Mouse (Mus musculus): ENCODE data around the gene Gprc5d.

Gene Gprc5d

GRCm38 (mm10) chr6:135118183-135118582 is at the start of gene Gprc5d:
TSS of gene Gprc5d (minus strand) at chr6:135118283.
- no peak for DNase-seq (ENCODE audit: low spot score)

DNA sequence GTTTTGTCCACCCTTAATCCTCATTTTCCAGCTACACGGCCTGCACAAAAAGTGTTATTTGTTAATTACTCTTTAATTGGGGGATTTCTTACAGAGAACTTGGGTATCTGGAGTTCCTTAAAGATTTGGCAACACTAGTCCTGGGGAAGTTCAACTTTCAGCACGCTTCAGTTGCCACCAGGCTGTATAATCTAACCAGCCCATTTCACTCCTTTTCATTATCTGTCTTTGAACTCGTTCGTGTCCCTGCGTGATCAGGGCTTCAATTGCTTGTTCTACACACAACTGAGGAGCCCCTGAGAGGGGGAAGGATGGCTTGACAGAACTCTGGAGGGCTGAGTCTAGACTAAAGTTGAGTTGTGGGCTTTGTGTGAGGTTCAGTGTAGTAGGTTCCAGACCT is 48.6 kb upstream of the Gprc5d start:
- DNase-seq (ENCODE audit: low spot score), result no peak

DNA sequence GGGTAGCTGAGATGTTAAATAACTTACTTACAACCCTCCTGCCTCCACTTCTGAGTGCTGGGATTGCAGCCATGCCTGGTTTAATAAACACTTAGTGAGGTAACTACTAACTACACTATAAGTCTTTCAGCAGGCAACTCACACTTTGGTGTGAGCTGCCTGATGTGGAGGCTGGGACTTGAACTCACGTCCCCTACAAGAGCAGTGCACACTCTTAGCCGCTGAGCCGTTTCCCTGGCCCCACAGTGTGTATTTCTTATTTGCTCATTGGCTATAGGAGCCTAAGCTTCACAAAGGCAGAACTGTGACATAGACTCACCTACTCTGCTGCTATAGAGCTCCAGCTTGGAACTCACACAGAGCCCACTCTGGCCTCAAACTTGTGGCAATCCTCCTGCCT is 48.2 kb upstream of the Gprc5d start:
- DNase-seq (ENCODE audit: low spot score), result no peak

GRCm38 (mm10) chr6:135165706-135166105 is 47.6 kb upstream of the Gprc5d start:
- DNase-seq (ENCODE audit: low spot score), result no peak

GRCm38 (mm10) chr6:135165191-135165590 is 47.1 kb upstream of the Gprc5d start:
- no peak for DNase-seq (ENCODE audit: low spot score)

GRCm38 (mm10) chr6:135162861-135163260 is 44.8 kb upstream of the Gprc5d start:
- no peak for DNase-seq (ENCODE audit: low spot score)

GRCm38 (mm10) chr6:135162311-135162710 is 44.2 kb upstream of the Gprc5d start:
- no peak for DNase-seq (ENCODE audit: low spot score)

DNA sequence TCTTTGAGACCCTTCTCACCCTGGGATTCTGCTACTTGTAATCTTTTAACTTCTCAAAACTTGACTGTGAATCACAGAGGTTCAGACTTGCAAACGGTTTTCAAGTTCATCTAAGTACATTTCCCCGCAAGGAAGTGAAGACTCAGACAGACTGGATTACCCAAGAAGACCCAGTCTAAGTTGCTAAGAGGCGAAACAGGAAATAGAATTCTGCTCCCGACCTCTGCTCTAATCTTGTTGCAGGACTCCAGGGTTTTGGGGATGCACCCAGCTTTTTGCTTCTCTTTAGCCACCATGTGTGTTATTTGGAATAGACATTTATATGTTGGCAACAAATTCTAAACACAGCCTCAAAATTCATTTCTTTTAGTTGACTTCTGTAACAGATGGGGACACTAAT is 43.3 kb upstream of the Gprc5d start:
- no peak for DNase-seq (ENCODE audit: low spot score)

GRCm38 (mm10) chr6:135158509-135158908 is 40.4 kb upstream of the Gprc5d start:
- DNase-seq (ENCODE audit: low spot score), result no peak

DNA sequence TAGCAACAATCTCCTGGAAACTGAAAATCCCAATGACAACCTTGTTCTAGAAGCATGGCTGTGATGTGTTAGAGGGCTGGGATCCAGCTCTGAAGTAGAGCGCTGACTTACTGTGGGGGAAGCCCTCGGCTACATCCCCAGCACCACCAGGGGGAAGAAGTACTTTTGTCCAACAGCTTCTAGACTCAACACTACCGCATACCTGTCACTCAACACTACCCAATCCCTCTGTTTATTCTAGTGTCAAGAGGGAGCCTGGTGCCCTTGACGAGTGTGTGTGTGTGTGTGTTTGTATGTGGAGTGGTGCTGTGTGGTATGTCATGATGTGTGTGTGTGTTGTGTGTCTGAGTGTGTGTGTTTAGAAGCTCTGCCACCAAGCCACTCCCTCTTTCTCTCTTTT is 39.4 kb upstream of the Gprc5d start:
- no peak for DNase-seq (ENCODE audit: low spot score)

DNA sequence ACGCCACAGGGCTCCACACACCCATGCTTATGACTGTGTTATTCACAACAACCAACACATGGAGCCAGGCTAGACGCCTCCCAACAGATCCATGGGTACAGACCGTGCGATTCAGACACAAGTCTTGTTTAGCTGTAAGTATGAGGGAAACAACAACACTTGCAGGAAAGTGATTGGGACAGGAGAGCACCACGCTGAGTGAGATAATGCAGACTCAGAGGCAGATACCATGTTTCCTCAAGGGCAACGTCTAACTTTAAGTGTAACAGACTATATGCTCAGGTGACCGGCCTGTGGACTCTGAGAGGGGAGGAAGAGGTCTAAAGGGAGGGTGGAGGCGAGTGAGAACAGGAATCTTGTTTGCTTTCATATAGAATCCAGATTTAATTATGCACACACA is 38.5 kb upstream of the Gprc5d start:
- DNase-seq (ENCODE audit: low spot score), result no peak

DNA sequence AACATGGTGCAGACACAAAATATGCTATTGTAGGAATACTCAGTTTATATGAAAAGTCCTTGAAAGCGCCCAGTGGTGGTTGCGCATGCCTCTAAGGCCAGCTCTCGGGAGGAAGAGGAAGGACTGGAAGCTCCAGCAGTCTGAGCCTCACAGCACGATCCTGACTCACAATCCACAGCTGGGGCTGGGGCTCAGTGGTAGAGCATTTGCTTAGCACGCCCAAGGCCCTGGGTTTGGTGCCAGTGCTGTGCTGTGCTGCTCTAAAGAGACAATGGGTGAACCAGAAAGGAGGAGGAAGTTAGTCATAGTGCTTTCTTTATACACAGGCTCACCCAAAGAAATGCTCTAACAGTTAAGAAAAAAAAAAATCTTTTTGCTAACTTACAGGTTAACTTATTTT is 35.6 kb upstream of the Gprc5d start:
- no peak for DNase-seq (ENCODE audit: low spot score)

DNA sequence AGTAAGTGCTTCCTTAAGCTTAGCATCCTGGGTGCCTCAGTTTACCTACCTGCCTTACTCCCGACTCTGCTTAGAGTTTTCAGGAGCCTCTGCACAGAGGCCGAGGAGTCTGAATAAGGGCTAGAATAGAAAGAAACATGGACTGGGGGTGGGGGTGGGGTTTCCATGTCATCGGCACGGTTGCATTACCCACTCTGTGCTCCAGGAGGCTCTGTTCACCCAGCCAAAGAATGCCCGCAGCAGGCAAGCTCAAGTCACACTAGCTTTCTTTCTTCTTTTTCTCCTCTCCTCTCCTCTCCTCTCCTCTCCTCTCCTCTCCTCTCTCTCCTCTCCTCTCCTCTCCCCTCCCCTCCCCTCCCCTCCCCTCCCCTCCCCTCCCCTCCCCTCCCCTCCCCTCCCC is 32.2 kb upstream of the Gprc5d start:
- DNase-seq (ENCODE audit: low spot score), result no peak

GRCm38 (mm10) chr6:135149722-135150121 is 31.6 kb upstream of the Gprc5d start:
- no peak for DNase-seq (ENCODE audit: low spot score)

GRCm38 (mm10) chr6:135149175-135149574 is 31.1 kb upstream of the Gprc5d start:
- no peak for DNase-seq (ENCODE audit: low spot score)

DNA sequence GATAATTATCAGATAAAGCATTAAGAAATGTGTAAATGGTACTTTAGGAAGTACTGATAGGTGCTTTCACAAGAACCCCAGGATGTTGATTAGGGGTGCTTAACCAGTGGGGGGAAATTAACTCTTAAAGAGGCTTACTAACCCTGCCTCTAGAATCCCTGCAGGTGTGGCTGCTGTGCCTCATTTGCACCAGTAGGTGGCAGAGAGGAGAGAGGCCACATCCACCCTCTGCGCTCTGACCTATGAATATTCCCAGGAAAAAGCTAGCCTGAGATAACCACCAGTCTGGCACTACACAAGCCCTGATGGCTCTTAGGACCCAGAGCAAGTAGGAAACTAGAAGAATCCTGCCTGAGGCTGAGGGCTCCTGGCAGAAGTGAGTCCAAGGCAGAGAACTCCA is 30.4 kb upstream of the Gprc5d start:
- no peak for DNase-seq (ENCODE audit: low spot score)

- no peak for DNase-seq (ENCODE audit: low spot score)
Measured at GRCm38 (mm10) chr6:135145976-135146375, 27.9 kb upstream of the Gprc5d start.

- DNase-seq (ENCODE audit: low spot score), result no peak
Measured at GRCm38 (mm10) chr6:135144516-135144915, 26.4 kb upstream of the Gprc5d start.

- no peak for DNase-seq (ENCODE audit: low spot score)
Measured at GRCm38 (mm10) chr6:135143151-135143550, 25.1 kb upstream of the Gprc5d start.

- DNase-seq (ENCODE audit: low spot score), result no peak
Measured at GRCm38 (mm10) chr6:135141451-135142147, 23.5 kb upstream of the Gprc5d start.

DNA sequence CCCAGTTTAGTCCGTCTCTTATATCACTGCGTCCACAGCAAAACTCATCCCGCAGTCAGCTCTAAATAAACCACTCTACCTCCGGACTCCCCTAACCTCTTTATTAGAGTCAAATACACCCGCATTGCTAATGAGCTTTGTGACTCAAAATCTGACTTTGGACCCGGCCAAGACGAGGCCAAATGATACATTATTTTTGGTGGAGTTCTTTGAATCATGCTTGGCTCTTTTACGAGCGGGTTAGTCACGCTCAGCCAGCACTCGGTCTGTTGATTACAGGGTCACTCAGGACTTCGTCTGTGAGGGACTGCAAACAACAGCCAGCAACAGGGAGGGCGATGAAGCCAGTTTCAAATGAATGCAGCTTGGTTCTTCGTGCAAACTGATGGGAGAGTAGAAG is 20.7 kb upstream of the Gprc5d start:
- DNase-seq (ENCODE audit: low spot score), result no peak

DNA sequence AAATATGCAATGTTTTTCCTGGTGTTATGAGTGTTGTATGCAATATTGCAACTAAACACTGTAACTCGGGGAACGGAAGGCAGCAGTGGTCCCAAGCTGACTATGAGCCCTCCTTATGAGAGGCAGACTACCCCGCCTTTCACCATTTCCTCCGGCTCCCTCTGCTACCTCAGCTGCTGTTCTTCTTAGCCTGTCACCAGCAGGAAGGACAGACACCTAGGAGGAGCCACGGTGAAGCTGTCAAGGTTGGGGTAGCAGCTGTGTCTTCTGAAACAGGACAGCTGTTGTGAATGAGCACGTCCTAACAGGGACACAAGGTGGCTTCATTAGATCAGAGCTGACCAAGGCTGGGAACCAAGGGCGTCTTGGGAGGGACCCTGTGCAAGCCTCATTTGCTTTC is 20.1 kb upstream of the Gprc5d start:
- no peak for DNase-seq (ENCODE audit: low spot score)

DNA sequence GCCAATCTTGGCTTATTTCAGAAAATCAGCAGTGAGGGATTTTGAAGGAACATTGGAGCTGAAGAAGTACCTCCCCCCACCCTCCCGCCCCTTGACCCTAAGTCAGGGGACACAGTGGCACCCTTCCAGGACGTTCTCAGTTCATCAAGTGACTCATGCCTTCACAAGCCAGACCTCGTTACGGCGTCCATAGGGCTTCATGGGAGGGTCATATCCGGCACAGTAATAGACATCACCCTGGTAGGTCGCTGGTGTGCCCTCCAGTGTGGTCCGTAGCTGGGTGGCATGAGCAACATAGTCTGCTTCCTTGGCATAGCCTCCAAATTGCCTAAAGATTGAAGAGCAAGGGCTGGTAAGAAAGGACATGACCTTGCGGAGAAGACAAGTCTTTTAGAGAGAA is 19.7 kb upstream of the Gprc5d start:
- no peak for DNase-seq (ENCODE audit: low spot score)

DNA sequence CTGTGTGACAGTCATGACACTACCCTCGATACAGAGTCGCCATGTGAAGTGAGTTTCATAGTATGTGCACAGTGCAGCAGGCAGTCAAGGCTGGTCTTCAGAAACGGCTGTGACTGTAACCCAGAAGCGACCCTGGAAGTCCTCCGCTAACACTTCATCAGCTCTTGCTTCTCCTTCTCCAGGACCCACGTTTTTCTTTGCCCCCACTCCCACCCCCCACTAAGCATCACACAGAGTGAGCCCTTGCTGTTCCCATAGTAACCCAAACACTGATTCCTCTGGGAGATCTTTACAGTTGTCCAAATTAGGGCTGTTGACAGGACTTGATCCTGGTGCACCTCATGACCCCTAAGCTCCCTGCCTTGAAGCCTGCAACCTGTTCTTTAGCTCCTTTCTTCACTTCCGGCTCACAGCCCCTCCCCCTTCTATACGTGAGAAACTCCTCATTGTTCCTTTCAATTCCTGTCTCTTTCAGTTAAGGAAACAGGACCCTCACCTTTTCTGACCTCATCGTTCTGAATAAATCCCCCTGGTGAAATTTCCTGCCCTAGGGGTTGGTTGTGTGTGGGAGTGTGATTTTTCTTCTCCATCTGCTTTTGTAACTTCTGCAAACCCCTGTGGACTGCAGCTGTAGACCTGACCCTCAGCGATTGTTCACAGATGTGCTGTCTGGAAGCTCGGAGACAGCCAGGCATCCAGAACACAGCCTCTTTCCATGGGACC is 18.5 kb upstream of the Gprc5d start:
- DNase-seq (ENCODE audit: low spot score), result no peak

Data from layer of hippocampus, adult 9-10 months (tissue).